Mouse (Mus musculus): ENCODE results near the gene Mpig6b. TPM values are rescaled to one million over a fixed set of nuclear protein-coding genes. Genes with fewer than 3 reads are reported as not detected.

Mpig6b gene
- polyA plus RNA-seq, 1 experiment from 2014 or later = 1.0 TPM

DNA sequence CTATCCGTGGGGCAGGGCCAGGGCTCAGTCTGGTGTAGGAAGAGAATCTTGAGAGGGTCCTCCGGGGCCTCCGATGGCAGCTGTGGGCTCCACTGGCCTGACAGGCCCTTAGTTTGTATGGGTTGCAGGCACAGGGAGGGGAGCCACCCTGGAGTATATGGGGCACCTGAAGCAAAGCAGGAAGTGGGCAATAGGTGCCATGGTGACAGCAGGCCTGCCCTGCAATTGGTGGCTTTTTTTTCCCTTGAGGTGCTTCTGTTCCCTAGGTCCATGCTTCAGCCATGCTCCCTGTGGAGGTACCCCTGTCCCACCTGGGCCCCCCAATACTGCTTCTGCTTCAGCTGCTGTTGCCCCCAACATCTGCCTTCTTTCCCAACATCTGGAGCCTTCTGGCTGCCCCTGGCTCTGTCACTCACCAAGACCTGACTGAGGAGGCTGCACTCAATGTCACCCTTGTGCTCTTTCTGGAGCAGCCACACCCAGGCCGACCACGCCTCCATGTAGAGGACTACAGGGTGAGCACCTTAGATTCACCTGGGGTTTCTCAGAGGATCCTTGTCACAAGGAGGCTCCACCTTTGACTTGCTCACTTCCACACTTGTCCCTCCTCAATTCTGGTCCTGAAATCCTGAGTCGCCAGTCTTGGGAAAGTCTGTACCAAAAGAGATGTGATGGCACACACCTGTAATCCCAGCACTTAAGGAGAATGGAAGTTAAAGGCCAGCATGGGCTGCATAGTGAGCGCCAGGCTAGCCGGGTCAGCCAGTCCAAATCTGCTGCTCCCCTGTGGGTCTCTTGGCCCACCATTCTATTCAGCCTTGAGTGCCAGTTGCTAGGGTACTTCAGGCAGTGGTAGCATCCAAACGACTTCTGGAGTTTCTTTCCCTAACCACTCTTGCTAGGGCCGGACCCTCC, 48.9 kb downstream of the Mpig6b start:
- Histone ChIP-seq H3K27me3 (no peaks in the 10 kb centered on the region), H3K36me3 (peaks cover 48% of the 10 kb centered on the region), H3K4me1 (peaks cover 19% of the 10 kb centered on the region), H3K4me3 (no peak overlapping the region), H3K9ac (no peak overlapping the region), H3K4me2 (no peak overlapping the region), H3K9me3 (no peaks in the 10 kb centered on the region), H3K27ac (peak overlapping the region; percentile 35; the same call in 1 of the 2 replicates)
- WGBS = 79% methylated on average over 10 of the region's 10 CpGs
- no peak for ATAC-seq (ENCODE audit: insufficient number of reproducible peaks, low FRiP score, low TSS enrichment, low read depth)

GRCm38 (mm10) chr17:35016376-35016775, 49.6 kb downstream of the Mpig6b start, which contains the start of gene Vwa7:
TSS of gene Vwa7 (plus strand) at chr17:35016579.
- no peak within 1 kb of the TSS for H3K4me2 ChIP-seq
- H3K36me3 ChIP-seq = peaks cover 54% of the 10 kb centered on the region
- no peaks in the 10 kb centered on the region for H3K27me3 ChIP-seq
- peaks cover 16% of the 10 kb centered on the region for H3K4me1 ChIP-seq
- peak within 1 kb of the TSS; percentile 35 for H3K27ac ChIP-seq
- WGBS = 57% methylated on average over 12 of the region's 12 CpGs
- H3K4me3 ChIP-seq = no peak within 1 kb of the TSS
- no peaks in the 10 kb centered on the region for H3K9me3 ChIP-seq
- no peak within 1 kb of the TSS for H3K9ac ChIP-seq
- ATAC-seq (ENCODE audit: insufficient number of reproducible peaks, low FRiP score, low TSS enrichment, low read depth) = no peak

- no peak overlapping the region for H3K4me3 ChIP-seq
- H3K4me2 ChIP-seq = no peak overlapping the region
- ATAC-seq (ENCODE audit: insufficient number of reproducible peaks, low FRiP score, low TSS enrichment, low read depth) = no peak
These were observed 50.7 kb downstream of the Mpig6b start for GRCm38 (mm10) chr17:35015296-35015695.

DNA sequence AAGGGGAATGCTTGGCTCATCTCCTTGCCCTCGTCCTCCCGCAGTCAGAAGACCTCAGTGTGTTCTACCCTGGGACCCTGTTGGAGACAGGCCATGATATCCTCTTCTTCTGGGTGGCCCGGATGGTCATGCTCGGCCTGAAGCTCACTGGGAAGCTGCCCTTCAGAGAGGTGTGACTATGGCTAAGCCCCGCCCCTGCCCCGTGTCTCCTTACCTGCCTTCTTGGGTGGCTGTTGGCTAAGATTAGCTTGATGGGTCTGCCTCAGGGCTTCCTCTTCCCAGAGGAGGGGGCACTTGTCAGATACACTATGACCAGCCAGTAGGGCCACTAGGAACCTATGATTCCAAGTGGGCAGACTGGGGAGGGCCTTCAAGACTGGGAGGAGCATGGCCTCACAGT, 52.8 kb downstream of the Mpig6b start:
- H3K36me3 ChIP-seq = peaks cover 84% of the 10 kb centered on the region
- 83% methylated on average over 6 of the region's 6 CpGs for WGBS
- H3K4me1 ChIP-seq = peaks cover 14% of the 10 kb centered on the region
- H3K9ac ChIP-seq = no peak overlapping the region
- H3K9me3 ChIP-seq = no peaks in the 10 kb centered on the region
- H3K4me2 ChIP-seq = no peak overlapping the region
- no peak for ATAC-seq (ENCODE audit: insufficient number of reproducible peaks, low FRiP score, low TSS enrichment, low read depth)
- H3K4me3 ChIP-seq = no peak overlapping the region
- H3K27ac ChIP-seq = no peak overlapping the region
- no peaks in the 10 kb centered on the region for H3K27me3 ChIP-seq

More at GRCm38 (mm10) chr17:35015296-35015695, 50.7 kb downstream of the Mpig6b start:
- no peak overlapping the region for H3K9ac ChIP-seq
- H3K4me1 ChIP-seq = peaks cover 14% of the 10 kb centered on the region
- H3K36me3 ChIP-seq = peaks cover 65% of the 10 kb centered on the region
- 90% methylated on average over 16 of the region's 16 CpGs for WGBS
- no peaks in the 10 kb centered on the region for H3K27me3 ChIP-seq
- H3K27ac ChIP-seq = no peak overlapping the region
- no peaks in the 10 kb centered on the region for H3K9me3 ChIP-seq

Other genes starting within 250 kb of the Mpig6b start
- 26.1 and 29.3 TPM in 2 replicates for gene Stk19, start 229.2 kb downstream of the Mpig6b start, polyA plus RNA-seq (2015; fragmentation: Nextera tagmentation; extraction: Ambion mirVana)
- gene Dxo, start 229.2 kb downstream of the Mpig6b start, polyA plus RNA-seq (2015; fragmentation: Nextera tagmentation; extraction: Ambion mirVana) = 62.1 and 65.8 TPM in 2 replicates
- 47.2 and 47.4 TPM in 2 replicates for gene Skiv2l, start 216.0 kb downstream of the Mpig6b start, polyA plus RNA-seq (2015; fragmentation: Nextera tagmentation; extraction: Ambion mirVana)
- 90.1 and 96.4 TPM in 2 replicates for gene Nelfe, start 215.8 kb downstream of the Mpig6b start, polyA plus RNA-seq (2015; fragmentation: Nextera tagmentation; extraction: Ambion mirVana)
- 2.8 and 3.6 TPM in 2 replicates for gene Cfb, start 203.7 kb downstream of the Mpig6b start, polyA plus RNA-seq (2015; fragmentation: Nextera tagmentation; extraction: Ambion mirVana)
- 1.7 and 2.8 TPM in 2 replicates for gene Zbtb12, start 186.7 kb downstream of the Mpig6b start, polyA plus RNA-seq (2015; fragmentation: Nextera tagmentation; extraction: Ambion mirVana)
- not detected in 2 replicates for gene Gm20547, start 184.1 kb downstream of the Mpig6b start, polyA plus RNA-seq (2015; fragmentation: Nextera tagmentation; extraction: Ambion mirVana)
- gene C2, start 167.9 kb downstream of the Mpig6b start, polyA plus RNA-seq (2015; fragmentation: Nextera tagmentation; extraction: Ambion mirVana) = 4.6 and 5.2 TPM in 2 replicates
- 64.6 and 78.1 TPM in 2 replicates for gene Ehmt2, start 167.7 kb downstream of the Mpig6b start, polyA plus RNA-seq (2015; fragmentation: Nextera tagmentation; extraction: Ambion mirVana)
- 0.17 TPM in 1 of 2 replicates, not detected in the other for gene Slc44a4, start 151.7 kb downstream of the Mpig6b start, polyA plus RNA-seq (2015; fragmentation: Nextera tagmentation; extraction: Ambion mirVana)
- 20.1 and 20.5 TPM in 2 replicates for gene Neu1, start 134.9 kb downstream of the Mpig6b start, polyA plus RNA-seq (2015; fragmentation: Nextera tagmentation; extraction: Ambion mirVana)
- 3.3 and 3.6 TPM in 2 replicates for gene Hspa1b, start 106.9 kb downstream of the Mpig6b start, polyA plus RNA-seq (2015; fragmentation: Nextera tagmentation; extraction: Ambion mirVana)
- not detected in 2 replicates for gene Gm20481, start 96.3 kb downstream of the Mpig6b start, polyA plus RNA-seq (2015; fragmentation: Nextera tagmentation; extraction: Ambion mirVana)
- 31.7 and 32.0 TPM in 2 replicates for gene Hspa1a, start 94.0 kb downstream of the Mpig6b start, polyA plus RNA-seq (2015; fragmentation: Nextera tagmentation; extraction: Ambion mirVana)
- 0.46 and 0.65 TPM in 2 replicates for gene Hspa1l, start 93.5 kb downstream of the Mpig6b start, polyA plus RNA-seq (2015; fragmentation: Nextera tagmentation; extraction: Ambion mirVana)
- gene Lsm2, start 84.3 kb downstream of the Mpig6b start, polyA plus RNA-seq (2015; fragmentation: Nextera tagmentation; extraction: Ambion mirVana) = 143 and 159 TPM in 2 replicates
- gene Vars, start 65.2 kb downstream of the Mpig6b start, polyA plus RNA-seq (2015; fragmentation: Nextera tagmentation; extraction: Ambion mirVana) = 94.4 and 95.1 TPM in 2 replicates
- gene Vwa7, start 49.6 kb downstream of the Mpig6b start, polyA plus RNA-seq (2015; fragmentation: Nextera tagmentation; extraction: Ambion mirVana) = 0.18 and 0.20 TPM in 2 replicates
- 8.9 and 9.4 TPM in 2 replicates for gene Sapcd1, start 38.2 kb downstream of the Mpig6b start, polyA plus RNA-seq (2015; fragmentation: Nextera tagmentation; extraction: Ambion mirVana)
- gene Msh5, start 19.4 kb downstream of the Mpig6b start, polyA plus RNA-seq (2015; fragmentation: Nextera tagmentation; extraction: Ambion mirVana) = 3.0 and 3.5 TPM in 2 replicates
- 351 and 363 TPM in 2 replicates for gene Clic1, start 16.2 kb downstream of the Mpig6b start, polyA plus RNA-seq (2015; fragmentation: Nextera tagmentation; extraction: Ambion mirVana)
- gene Ddah2, start 7.1 kb downstream of the Mpig6b start, polyA plus RNA-seq (2015; fragmentation: Nextera tagmentation; extraction: Ambion mirVana) = 321 and 336 TPM in 2 replicates
- 181 and 203 TPM in 2 replicates for gene Ly6g6c, start 796 bp downstream of the Mpig6b start, polyA plus RNA-seq (2015; fragmentation: Nextera tagmentation; extraction: Ambion mirVana)
- 50.6 and 53.7 TPM in 2 replicates for gene Ly6g6e, start 10.7 kb upstream of the Mpig6b start, polyA plus RNA-seq (2015; fragmentation: Nextera tagmentation; extraction: Ambion mirVana)
- gene Ly6g6d, start 11.9 kb upstream of the Mpig6b start, polyA plus RNA-seq (2015; fragmentation: Nextera tagmentation; extraction: Ambion mirVana) = 1.1 and 2.4 TPM in 2 replicates
- 0.13 and 0.20 TPM in 2 replicates for gene Ly6g6f, start 19.4 kb upstream of the Mpig6b start, polyA plus RNA-seq (2015; fragmentation: Nextera tagmentation; extraction: Ambion mirVana)
- gene Abhd16a, start 23.1 kb upstream of the Mpig6b start, polyA plus RNA-seq (2015; fragmentation: Nextera tagmentation; extraction: Ambion mirVana) = 101 and 112 TPM in 2 replicates
- not detected in 2 replicates for gene Ly6g5c, start 42.1 kb upstream of the Mpig6b start, polyA plus RNA-seq (2015; fragmentation: Nextera tagmentation; extraction: Ambion mirVana)
- 0.78 and 0.99 TPM in 2 replicates for gene Ly6g5b, start 49.2 kb upstream of the Mpig6b start, polyA plus RNA-seq (2015; fragmentation: Nextera tagmentation; extraction: Ambion mirVana)
- 16.8 and 17.4 TPM in 2 replicates for gene Gpank1, start 55.3 kb upstream of the Mpig6b start, polyA plus RNA-seq (2015; fragmentation: Nextera tagmentation; extraction: Ambion mirVana)
- gene Csnk2b, start 55.9 kb upstream of the Mpig6b start, polyA plus RNA-seq (2015; fragmentation: Nextera tagmentation; extraction: Ambion mirVana) = 293 and 297 TPM in 2 replicates
- 10.5 and 11.2 TPM in 2 replicates for gene D17H6S53E, start 60.2 kb upstream of the Mpig6b start, polyA plus RNA-seq (2015; fragmentation: Nextera tagmentation; extraction: Ambion mirVana)
- gene Apom, start 65.9 kb upstream of the Mpig6b start, polyA plus RNA-seq (2015; fragmentation: Nextera tagmentation; extraction: Ambion mirVana) = 0.52 and 2.0 TPM in 2 replicates
- gene Bag6, start 69.0 kb upstream of the Mpig6b start, polyA plus RNA-seq (2015; fragmentation: Nextera tagmentation; extraction: Ambion mirVana) = 49.6 and 51.8 TPM in 2 replicates
- gene Prrc2a, start 98.7 kb upstream of the Mpig6b start, polyA plus RNA-seq (2015; fragmentation: Nextera tagmentation; extraction: Ambion mirVana) = 142 and 147 TPM in 2 replicates
- gene Aif1, start 109.9 kb upstream of the Mpig6b start, polyA plus RNA-seq (2015; fragmentation: Nextera tagmentation; extraction: Ambion mirVana) = 14.6 and 18.6 TPM in 2 replicates
- 25.8 and 27.5 TPM in 2 replicates for gene Lst1, start 122.3 kb upstream of the Mpig6b start, polyA plus RNA-seq (2015; fragmentation: Nextera tagmentation; extraction: Ambion mirVana)
- gene Ltb, start 128.3 kb upstream of the Mpig6b start, polyA plus RNA-seq (2015; fragmentation: Nextera tagmentation; extraction: Ambion mirVana) = 1.0 and 1.2 TPM in 2 replicates
- gene Tnf, start 135.8 kb upstream of the Mpig6b start, polyA plus RNA-seq (2015; fragmentation: Nextera tagmentation; extraction: Ambion mirVana) = 0.64 and 0.82 TPM in 2 replicates
- gene Lta, start 139.2 kb upstream of the Mpig6b start, polyA plus RNA-seq (2015; fragmentation: Nextera tagmentation; extraction: Ambion mirVana) = 0.37 TPM in 1 of 2 replicates, not detected in the other
- gene Gm16181, start 154.7 kb upstream of the Mpig6b start, polyA plus RNA-seq (2015; fragmentation: Nextera tagmentation; extraction: Ambion mirVana) = 0.41 and 0.77 TPM in 2 replicates
- gene Atp6v1g2, start 167.5 kb upstream of the Mpig6b start, polyA plus RNA-seq (2015; fragmentation: Nextera tagmentation; extraction: Ambion mirVana) = 3.7 and 3.8 TPM in 2 replicates
- gene Nfkbil1, start 169.6 kb upstream of the Mpig6b start, polyA plus RNA-seq (2015; fragmentation: Nextera tagmentation; extraction: Ambion mirVana) = 11.2 and 11.8 TPM in 2 replicates
- 401 and 418 TPM in 2 replicates for gene Ddx39b, start 175.6 kb upstream of the Mpig6b start, polyA plus RNA-seq (2015; fragmentation: Nextera tagmentation; extraction: Ambion mirVana)
- gene H2-D1, start 196.5 kb upstream of the Mpig6b start, polyA plus RNA-seq (2015; fragmentation: Nextera tagmentation; extraction: Ambion mirVana) = 84.7 and 93.0 TPM in 2 replicates